Comparison of ENCODE assay signal across 8 mouse cellular contexts in the genomic region with DNA sequence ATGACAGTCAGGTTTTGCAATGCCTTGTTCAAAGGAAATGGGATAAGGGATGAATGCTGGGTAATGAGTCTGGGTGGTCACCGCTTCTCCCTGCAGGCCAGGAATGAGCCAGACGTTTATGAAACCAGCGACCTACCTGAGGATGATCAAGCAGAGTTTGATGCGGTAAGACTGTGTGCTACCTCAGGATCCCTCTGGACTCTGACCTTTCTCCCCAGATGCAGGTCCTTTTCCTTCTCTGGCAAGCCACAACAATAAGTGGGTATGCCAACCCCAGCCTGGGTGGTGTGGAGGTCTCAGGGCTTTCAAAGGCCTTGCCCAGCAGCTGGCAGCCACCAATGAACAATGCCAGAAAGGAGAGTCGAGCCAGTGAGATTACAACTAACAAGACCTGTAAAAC. TPM values are rescaled to one million over a fixed set of nuclear protein-coding genes. Genes with fewer than 3 reads are reported as not detected.
DNase-seq lines count a peak whose midpoint lies in the region; ATAC-seq and TF ChIP-seq lines count a peak whose summit lies in the region.

No protein-coding gene starts in this region.

- no peak for ATAC-seq in embryonic facial prominence, embryonic 14.5 days (ENCODE audit: low read depth)
- ATAC-seq in kidney, embryonic 15.5 days (replicated peaks; ENCODE audit: low FRiP score), result no peak
- no peak for ATAC-seq in neural tube, embryonic 12.5 days (ENCODE audit: low FRiP score, low read depth)
- ATAC-seq in erythroid progenitor cell, adult 5-6 weeks (replicated peaks; ENCODE audit: low FRiP score, poor library complexity, severe bottlenecking), result no peak
- no peak for ATAC-seq in monocyte, adult 5-6 weeks (replicated peaks; ENCODE audit: insufficient number of reproducible peaks, low FRiP score, low TSS enrichment, poor library complexity, severe bottlenecking)

- H3K9me3 ChIP-seq in embryonic facial prominence, embryonic 14.5 days (ENCODE audit: control insufficient read depth, low read length), result no peaks in the 10 kb centered on the region
- no peaks in the 10 kb centered on the region for H3K9me3 ChIP-seq in kidney, embryonic 15.5 days (replicated peaks)
- no peaks in the 10 kb centered on the region for H3K9me3 ChIP-seq in neural tube, embryonic 12.5 days

- WGBS in embryonic facial prominence, embryonic 14.5 days, result 68% methylated on average over 5 of the region's 5 CpGs
- 72% methylated on average over 5 of the region's 5 CpGs for WGBS in kidney, embryonic 15.5 days
- 73% methylated on average over 5 of the region's 5 CpGs for WGBS in neural tube, embryonic 12.5 days

- H3K27ac ChIP-seq in layer of hippocampus, adult 2 months, result peak overlapping the region; percentile 98
- H3K27ac ChIP-seq in embryonic facial prominence, embryonic 14.5 days (replicated peaks; ENCODE audit: low read depth, low read length), result peak overlapping the region; percentile 85; the same call in 1 of the 2 replicates
- H3K27ac ChIP-seq in kidney, embryonic 15.5 days, result no peak overlapping the region
- no peak overlapping the region for H3K27ac ChIP-seq in neural tube, embryonic 12.5 days

- peaks cover 39% of the 10 kb centered on the region for H3K36me3 ChIP-seq in embryonic facial prominence, embryonic 14.5 days (ENCODE audit: control insufficient read depth, insufficient read depth, low read length)
- peaks cover 43% of the 10 kb centered on the region for H3K36me3 ChIP-seq in kidney, embryonic 15.5 days
- peaks cover 38% of the 10 kb centered on the region for H3K36me3 ChIP-seq in neural tube, embryonic 12.5 days

- DNase-seq in layer of hippocampus, adult 2 months (ENCODE audit: low spot score in 2 of 2), result no peak
- no peak for DNase-seq in layer of hippocampus, postnatal 10 days (ENCODE audit: low spot score in 2 of 2)
- no peak for DNase-seq in embryonic facial prominence, embryonic 14.5 days (ENCODE audit: low spot score)
- DNase-seq in layer of hippocampus, adult 11-12 months (ENCODE audit: low spot score), result no peak

- no peak for TF ChIP-seq CTCF in layer of hippocampus, adult 2 months (conservative IDR thresholded peaks at IDR 0.05)

- H3K4me3 ChIP-seq in layer of hippocampus, adult 2 months, result peak overlapping the region; percentile 92
- peak overlapping the region; percentile 100 for H3K4me3 ChIP-seq in embryonic facial prominence, embryonic 14.5 days (ENCODE audit: low read depth, low read length)
- peak overlapping the region; percentile 93 for H3K4me3 ChIP-seq in kidney, embryonic 15.5 days (replicated peaks)
- peak overlapping the region; percentile 97 for H3K4me3 ChIP-seq in neural tube, embryonic 12.5 days

- H3K4me1 ChIP-seq in embryonic facial prominence, embryonic 14.5 days (ENCODE audit: control insufficient read depth, insufficient read depth, low read length), result peaks cover 13% of the 10 kb centered on the region
- H3K4me1 ChIP-seq in kidney, embryonic 15.5 days, result peaks cover 28% of the 10 kb centered on the region
- peaks cover 39% of the 10 kb centered on the region for H3K4me1 ChIP-seq in neural tube, embryonic 12.5 days

- H3K9ac ChIP-seq in embryonic facial prominence, embryonic 14.5 days (ENCODE audit: low read depth, low read length), result peak overlapping the region; percentile 100
- peak overlapping the region; percentile 100 for H3K9ac ChIP-seq in kidney, embryonic 15.5 days
- H3K9ac ChIP-seq in neural tube, embryonic 12.5 days, result peak overlapping the region; percentile 100

- H3K4me2 ChIP-seq in embryonic facial prominence, embryonic 14.5 days (ENCODE audit: low read depth, low read length), result peak overlapping the region; percentile 83
- peak overlapping the region; percentile 61 for H3K4me2 ChIP-seq in kidney, embryonic 15.5 days
- peak overlapping the region; percentile 97 for H3K4me2 ChIP-seq in neural tube, embryonic 12.5 days (replicated peaks)

- peaks cover 9% of the 10 kb centered on the region for H3K27me3 ChIP-seq in embryonic facial prominence, embryonic 14.5 days (replicated peaks; ENCODE audit: control insufficient read depth, insufficient read depth, low read length)
- peaks cover 29% of the 10 kb centered on the region for H3K27me3 ChIP-seq in kidney, embryonic 15.5 days
- 0 out of 2 replicates have a peak, but pooled peaks cover 4% of the 10 kb centered on the region for H3K27me3 ChIP-seq in neural tube, embryonic 12.5 days (replicated peaks)

RNA-seq across cellular contexts. Expression of gene Dctn2, which starts 1.1 kb away (rescaled TPM):
- total RNA-seq in layer of hippocampus, adult 2 months (2021), result 100 to 1,000 TPM; 259 to 272 TPM
- 100 to 1,000 TPM; 312 to 315 TPM for total RNA-seq in layer of hippocampus, postnatal 10 days (2021)
- 166 and 186 TPM in 2 replicates for polyA plus RNA-seq in embryonic facial prominence, embryonic 14.5 days (2014; fragmentation: Nextera tagmentation; extraction: Ambion mirVana)
- 169 and 189 TPM in 2 replicates for polyA plus RNA-seq in kidney, embryonic 15.5 days (2015; fragmentation: Nextera tagmentation; extraction: Ambion mirVana)
- polyA plus RNA-seq in neural tube, embryonic 12.5 days (2016; fragmentation: Nextera tagmentation; extraction: Ambion mirVana), result 273 and 277 TPM in 2 replicates
- 72.9 and 75.0 TPM in 2 replicates for total RNA-seq in erythroid progenitor cell, adult 5-6 weeks (2015; ENCODE audit: low replicate concordance)
- total RNA-seq in erythroid progenitor cell, adult 5-6 weeks (2017; ENCODE audit: low replicate concordance), result 64.0 and 70.5 TPM in 2 replicates
- total RNA-seq in monocyte, adult 5-6 weeks (2017), result 89.0 to 104 TPM (median 92.1 TPM) in 3 replicates

RNA-seq across cellular contexts. Expression of gene Kif5a, which starts 4.2 kb away (rescaled TPM):
- 100 to 1,000 TPM; 715 to 773 TPM for total RNA-seq in layer of hippocampus, adult 2 months (2021)
- 100 to 1,000 TPM; 360 to 377 TPM for total RNA-seq in layer of hippocampus, postnatal 10 days (2021)
- 13.7 and 14.6 TPM in 2 replicates for polyA plus RNA-seq in embryonic facial prominence, embryonic 14.5 days (2014; fragmentation: Nextera tagmentation; extraction: Ambion mirVana)
- polyA plus RNA-seq in kidney, embryonic 15.5 days (2015; fragmentation: Nextera tagmentation; extraction: Ambion mirVana), result 1.1 and 1.9 TPM in 2 replicates
- 72.7 and 81.6 TPM in 2 replicates for polyA plus RNA-seq in neural tube, embryonic 12.5 days (2016; fragmentation: Nextera tagmentation; extraction: Ambion mirVana)
- not detected in 2 replicates for total RNA-seq in erythroid progenitor cell, adult 5-6 weeks (2015; ENCODE audit: low replicate concordance)
- total RNA-seq in erythroid progenitor cell, adult 5-6 weeks (2017; ENCODE audit: low replicate concordance), result not detected in 2 replicates
- 0.19 to 0.48 TPM in 2 of 3 replicates, not detected in the other for total RNA-seq in monocyte, adult 5-6 weeks (2017)

RNA-seq across cellular contexts. Expression of gene Mbd6, which starts 21.5 kb away (rescaled TPM):
- total RNA-seq in layer of hippocampus, adult 2 months (2021), result 10 to 100 TPM; 54.3 to 60.6 TPM
- total RNA-seq in layer of hippocampus, postnatal 10 days (2021), result 10 to 100 TPM; 44.8 to 58.7 TPM
- 15.8 and 17.6 TPM in 2 replicates for polyA plus RNA-seq in embryonic facial prominence, embryonic 14.5 days (2014; fragmentation: Nextera tagmentation; extraction: Ambion mirVana)
- polyA plus RNA-seq in kidney, embryonic 15.5 days (2015; fragmentation: Nextera tagmentation; extraction: Ambion mirVana), result 15.9 and 16.1 TPM in 2 replicates
- 18.4 and 20.5 TPM in 2 replicates for polyA plus RNA-seq in neural tube, embryonic 12.5 days (2016; fragmentation: Nextera tagmentation; extraction: Ambion mirVana)
- total RNA-seq in erythroid progenitor cell, adult 5-6 weeks (2015; ENCODE audit: low replicate concordance), result 55.8 and 69.6 TPM in 2 replicates
- total RNA-seq in erythroid progenitor cell, adult 5-6 weeks (2017; ENCODE audit: low replicate concordance), result 10.7 and 15.0 TPM in 2 replicates
- 4.2 to 15.5 TPM (median 12.1 TPM) in 3 replicates for total RNA-seq in monocyte, adult 5-6 weeks (2017)

RNA-seq across cellular contexts. Expression of gene Mars, which starts 44.3 kb away (rescaled TPM):
- total RNA-seq in layer of hippocampus, adult 2 months (2021), result 10 to 100 TPM; 55.6 to 60.0 TPM
- 10 to 100 TPM; 53.9 to 57.7 TPM for total RNA-seq in layer of hippocampus, postnatal 10 days (2021)
- polyA plus RNA-seq in embryonic facial prominence, embryonic 14.5 days (2014; fragmentation: Nextera tagmentation; extraction: Ambion mirVana), result 106 and 108 TPM in 2 replicates
- polyA plus RNA-seq in kidney, embryonic 15.5 days (2015; fragmentation: Nextera tagmentation; extraction: Ambion mirVana), result 120 and 127 TPM in 2 replicates
- 145 and 146 TPM in 2 replicates for polyA plus RNA-seq in neural tube, embryonic 12.5 days (2016; fragmentation: Nextera tagmentation; extraction: Ambion mirVana)
- 68.5 and 80.9 TPM in 2 replicates for total RNA-seq in erythroid progenitor cell, adult 5-6 weeks (2015; ENCODE audit: low replicate concordance)
- total RNA-seq in erythroid progenitor cell, adult 5-6 weeks (2017; ENCODE audit: low replicate concordance), result 86.0 and 98.9 TPM in 2 replicates
- 56.6 to 72.2 TPM (median 64.5 TPM) in 3 replicates for total RNA-seq in monocyte, adult 5-6 weeks (2017)

RNA-seq across cellular contexts. Expression of gene Arhgap9, which starts 54.4 kb away (rescaled TPM):
- under 1 TPM; 0.56 to 0.79 TPM for total RNA-seq in layer of hippocampus, adult 2 months (2021)
- total RNA-seq in layer of hippocampus, postnatal 10 days (2021), result 1 to 10 TPM; 1.1 to 1.2 TPM
- 3.7 and 4.4 TPM in 2 replicates for polyA plus RNA-seq in embryonic facial prominence, embryonic 14.5 days (2014; fragmentation: Nextera tagmentation; extraction: Ambion mirVana)
- polyA plus RNA-seq in kidney, embryonic 15.5 days (2015; fragmentation: Nextera tagmentation; extraction: Ambion mirVana), result 3.1 and 3.3 TPM in 2 replicates
- polyA plus RNA-seq in neural tube, embryonic 12.5 days (2016; fragmentation: Nextera tagmentation; extraction: Ambion mirVana), result 1.7 and 2.0 TPM in 2 replicates
- 18.0 and 18.9 TPM in 2 replicates for total RNA-seq in erythroid progenitor cell, adult 5-6 weeks (2015; ENCODE audit: low replicate concordance)
- total RNA-seq in erythroid progenitor cell, adult 5-6 weeks (2017; ENCODE audit: low replicate concordance), result 6.4 and 15.4 TPM in 2 replicates
- 101 to 125 TPM (median 109 TPM) in 3 replicates for total RNA-seq in monocyte, adult 5-6 weeks (2017)

Comparison
In these comparisons a context has a peak if more than half of its experiments do, and no peak if none do; other contexts are left out.
1. H3K27ac ChIP-seq: peak in layer of hippocampus, adult 2 months (single experiment) and embryonic facial prominence, embryonic 14.5 days (single experiment); none in kidney, embryonic 15.5 days (single experiment) and neural tube, embryonic 12.5 days (single experiment).
2. RNA of gene Kif5a, which starts 4.2 kb away (total RNA-seq): 715 to 773 TPM in layer of hippocampus, adult 2 months and 360 to 377 TPM in layer of hippocampus, postnatal 10 days; 0.19 to 0.48 TPM in monocyte, adult 5-6 weeks and not detected in erythroid progenitor cell, adult 5-6 weeks; every median in the first group is over 100 times any median in the second.
3. Peak in every context shown above with its lines, with median percentiles within 50 percentile points of each other: H3K4me3 ChIP-seq, H3K4me2 ChIP-seq and H3K9ac ChIP-seq.